Mouse (Mus musculus) frontal cortex, adult (tissue): ENCODE data around the gene Cers5.
"Not testable (repeated sequence)": the region's sequence is repeated elsewhere in the genome, so short reads cannot be mapped to it uniquely, and the experiment has no call there.

ENCODE experiments used
- ATAC-seq: cut with Nextera tagmentation; 2 replicates; pipeline ENCODE4 v1.9.2; 2017; ENCODE audit warnings: mild to moderate bottlenecking, moderate library complexity, mixed read lengths; ENCODE audit not compliant: low TSS enrichment

Gene Cers5

DNA sequence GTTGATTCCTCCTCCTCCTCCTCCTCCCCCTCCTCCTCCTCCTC, at the start of gene Cers5:
Gene Cers5 (minus strand): TSS at position 5 of the 44 bp plus-strand sequence.
- not testable (repeated sequence) for ATAC-seq

DNA sequence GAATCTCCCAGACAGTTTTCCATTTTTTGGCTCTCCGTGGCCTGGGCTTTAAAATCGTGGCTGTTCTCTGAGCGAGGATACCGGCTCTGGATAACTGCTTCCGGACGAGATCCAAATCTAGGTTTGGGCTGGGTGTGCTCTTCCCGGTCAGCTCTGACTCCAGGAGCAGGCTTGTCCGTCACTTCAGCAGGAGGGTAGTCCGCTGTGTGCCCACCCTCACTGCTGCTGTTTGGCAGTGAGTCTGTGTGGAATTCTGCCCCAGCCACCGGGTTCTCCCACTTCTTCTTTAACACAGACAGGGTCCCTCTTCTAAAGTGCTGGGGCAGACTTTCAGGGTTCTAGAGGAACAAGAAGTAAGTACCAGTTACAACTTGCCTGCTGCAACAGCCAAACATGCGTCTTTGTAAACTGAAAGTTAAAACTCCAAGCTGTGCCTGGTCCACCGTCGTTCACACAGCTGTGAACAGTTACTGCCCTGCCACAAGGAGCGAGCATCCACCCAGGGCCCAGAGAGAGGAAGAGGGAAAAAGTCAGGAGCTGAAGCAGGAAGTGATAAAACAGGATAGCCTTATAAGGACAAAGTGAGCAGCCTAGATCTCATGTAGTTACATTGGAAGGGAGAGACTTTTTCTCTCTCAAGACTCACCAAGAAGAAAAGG, 47.1 kb upstream of the Cers5 start:
- ATAC-seq = no peak

- ATAC-seq = no peak
Measured at GRCm38 (mm10) chr15:99819109-99819440, 46.4 kb upstream of the Cers5 start.

GRCm38 (mm10) chr15:99818321-99819108, 45.8 kb upstream of the Cers5 start:
- peak; percentile 55; the same call in 1 of the 2 replicates for ATAC-seq

DNA sequence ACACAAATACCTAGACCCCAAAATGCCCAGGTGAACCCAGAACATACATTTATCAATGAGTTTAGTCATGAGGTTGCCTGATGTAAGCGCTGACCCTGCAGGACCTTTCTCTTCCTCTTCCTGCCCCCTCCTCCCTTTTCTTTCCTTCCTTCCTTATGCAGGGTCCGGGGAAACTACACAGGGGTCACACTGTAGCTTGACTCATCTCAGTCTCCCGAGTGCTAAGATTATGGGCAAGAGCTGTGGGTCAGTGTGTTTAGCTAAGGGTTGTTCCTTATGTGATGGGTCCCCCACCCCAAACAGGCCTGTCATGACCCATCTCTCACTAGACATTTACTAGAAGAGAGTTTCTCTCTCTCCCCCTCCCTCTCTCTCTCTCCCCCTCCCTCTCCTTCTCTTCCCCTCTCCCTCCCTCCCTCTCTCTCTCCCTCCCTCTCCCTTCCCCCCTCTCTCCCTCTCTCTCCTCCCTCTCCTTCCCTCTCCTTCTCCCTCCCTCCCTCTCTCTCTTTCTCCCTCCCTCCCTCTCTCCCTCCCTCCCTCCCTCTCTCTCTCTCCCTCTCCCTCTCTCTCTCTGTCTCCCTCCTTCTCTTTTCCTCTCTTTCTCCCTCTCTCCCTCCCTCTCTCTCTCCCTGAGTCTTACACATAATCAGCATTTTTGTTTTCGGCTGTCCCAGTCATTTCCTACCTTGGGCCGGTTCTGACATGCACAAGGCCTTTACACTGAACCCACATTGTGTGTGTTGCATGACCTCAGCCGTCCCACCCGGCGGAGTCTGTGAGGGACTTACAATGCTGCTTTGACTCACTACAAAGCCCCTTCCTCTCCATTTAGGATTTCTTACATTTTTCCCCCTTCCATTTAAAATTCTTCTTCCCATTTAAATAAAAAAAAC, 44.9 kb upstream of the Cers5 start:
- ATAC-seq = no peak

DNA sequence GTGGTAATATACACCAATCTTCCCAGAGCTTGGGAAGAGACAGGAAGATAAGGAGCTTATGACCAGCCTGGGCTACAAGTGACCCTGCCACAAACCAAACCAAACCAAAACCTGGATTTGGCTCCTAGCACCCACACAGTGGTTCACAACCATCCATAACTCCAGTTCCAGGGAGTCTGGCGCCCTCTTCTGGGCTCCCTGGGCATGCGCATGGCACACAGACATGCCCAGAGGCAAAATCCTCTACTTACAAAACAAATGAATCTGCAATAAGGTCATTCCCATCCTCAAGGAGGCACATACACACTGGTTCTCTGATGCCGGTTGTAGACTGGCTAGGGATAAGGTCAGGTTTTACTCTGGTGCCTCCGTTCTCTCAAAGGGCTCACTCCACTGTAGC, 43.3 kb upstream of the Cers5 start:
- no peak for ATAC-seq

DNA sequence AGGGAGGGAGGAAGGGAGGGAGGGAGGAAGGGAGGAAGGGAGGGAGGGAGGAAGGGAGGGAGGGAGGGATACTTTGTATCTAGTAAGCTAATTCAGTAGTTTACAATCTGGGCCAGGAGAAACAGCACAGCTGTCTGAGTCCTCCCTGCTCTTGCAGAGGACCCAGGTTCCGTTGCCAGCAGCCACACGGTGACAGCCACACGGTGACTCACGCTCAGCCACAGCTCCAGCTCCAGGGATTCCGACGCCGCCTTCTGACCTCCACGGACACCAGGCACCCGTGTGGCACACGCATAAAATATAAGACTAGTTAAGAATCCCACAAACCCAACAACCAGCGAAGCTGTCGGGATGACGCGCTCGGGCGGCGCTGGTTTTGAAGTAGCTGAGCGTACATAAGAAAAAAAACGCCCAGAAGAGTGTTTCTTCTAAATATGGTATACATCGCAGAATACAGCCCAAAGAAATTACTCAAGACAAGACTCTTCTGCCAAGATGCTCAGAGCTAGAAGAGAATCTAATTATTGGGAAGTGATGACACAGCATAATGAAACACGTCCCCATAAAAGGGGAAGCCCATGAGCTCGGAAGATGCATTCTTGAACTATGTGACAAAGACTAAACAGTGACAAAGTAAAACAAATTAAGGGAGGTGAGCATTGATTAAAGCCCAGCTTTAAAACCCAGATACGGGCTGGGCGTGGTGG, 42.0 kb upstream of the Cers5 start:
- peak; percentile 47; the same call in 1 of the 2 replicates for ATAC-seq

DNA sequence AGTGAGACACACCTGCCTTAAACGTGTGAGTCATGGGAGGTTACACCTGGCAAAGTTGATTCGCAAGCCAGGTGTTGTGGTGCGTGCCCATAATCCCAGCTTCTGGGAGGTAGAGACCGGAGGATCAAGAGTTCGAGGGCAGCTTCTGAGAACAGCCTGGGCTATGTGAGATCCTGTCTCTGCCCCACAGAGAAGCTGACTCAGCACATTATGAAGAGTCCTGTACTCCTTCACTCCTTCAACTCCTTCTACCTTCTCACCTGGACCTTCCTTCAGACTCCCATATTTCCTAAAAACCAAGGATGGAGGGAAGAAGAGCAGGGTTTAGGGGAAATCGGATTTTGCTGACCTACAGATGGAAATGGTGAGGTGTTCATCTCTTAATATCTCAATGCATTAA, 41.0 kb upstream of the Cers5 start:
- no peak for ATAC-seq

DNA sequence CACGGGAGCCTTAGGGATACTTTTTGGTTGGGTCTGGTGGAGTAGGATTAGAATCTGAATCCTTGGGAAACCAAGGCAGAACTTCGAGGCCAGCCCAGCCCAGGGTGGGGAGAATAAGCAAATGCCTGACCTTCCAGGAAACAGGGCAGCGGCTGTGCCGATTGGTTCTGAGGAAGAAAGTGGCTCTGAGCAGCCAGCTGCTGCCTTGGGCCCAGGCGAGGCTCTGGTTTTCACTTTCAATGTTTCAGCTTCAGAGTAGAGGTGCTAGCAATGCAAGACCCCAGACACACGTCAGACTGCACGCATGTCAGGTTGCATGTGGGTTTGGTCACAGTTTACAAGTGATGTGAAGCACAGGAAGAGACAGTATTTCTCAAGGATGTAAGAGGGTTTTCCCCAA, 39.4 kb upstream of the Cers5 start:
- no peak for ATAC-seq

DNA sequence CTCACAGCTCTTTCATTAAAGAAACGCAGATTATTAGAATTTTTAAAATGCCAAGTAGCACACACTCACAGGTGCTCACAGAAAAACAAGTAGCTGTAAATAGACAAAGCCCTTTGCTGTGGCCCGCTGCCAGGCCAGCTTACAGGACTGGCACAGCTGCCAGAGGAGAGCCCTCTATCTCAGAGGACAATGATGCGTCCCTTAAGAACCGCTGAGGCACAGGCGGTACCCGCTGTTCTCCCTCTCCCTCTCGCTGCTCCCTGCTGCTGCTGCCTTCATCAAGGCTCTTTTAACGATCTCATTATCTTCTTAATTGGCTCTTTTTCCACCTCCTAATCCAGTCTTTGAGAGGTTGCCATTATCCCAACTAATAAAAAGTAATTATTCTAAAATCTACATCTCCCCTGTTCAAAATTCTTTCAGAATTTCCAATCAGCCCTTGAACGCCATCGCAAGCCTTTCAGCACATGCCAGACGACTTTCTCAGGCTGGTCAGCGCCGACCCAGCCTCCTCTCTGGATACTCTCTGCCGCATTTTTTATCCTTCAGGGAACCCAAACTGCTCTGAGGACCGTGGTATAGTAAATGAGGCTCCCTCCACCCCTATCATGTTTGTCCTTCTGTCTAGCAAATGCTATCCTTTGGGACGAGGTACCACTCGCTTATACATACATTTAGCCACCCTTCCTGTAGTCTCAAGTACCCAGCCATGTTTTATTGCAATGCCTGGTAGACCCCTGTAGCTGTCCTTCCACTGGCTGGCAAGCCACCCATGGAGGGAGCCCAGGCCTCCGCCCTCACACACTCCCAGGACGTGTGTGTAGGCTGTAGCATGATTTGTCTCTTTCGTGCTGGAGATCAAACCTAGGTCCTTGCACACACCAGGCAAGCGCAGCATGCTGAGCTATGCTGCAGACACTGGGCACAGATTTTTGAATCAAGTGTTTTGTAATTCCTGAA, 35.4 kb upstream of the Cers5 start:
- ATAC-seq = 0 out of 2 replicates have a peak, but pooled peaks have one; percentile 50

- ATAC-seq = no peak
Measured at GRCm38 (mm10) chr15:99806171-99806570, 33.5 kb upstream of the Cers5 start.

DNA sequence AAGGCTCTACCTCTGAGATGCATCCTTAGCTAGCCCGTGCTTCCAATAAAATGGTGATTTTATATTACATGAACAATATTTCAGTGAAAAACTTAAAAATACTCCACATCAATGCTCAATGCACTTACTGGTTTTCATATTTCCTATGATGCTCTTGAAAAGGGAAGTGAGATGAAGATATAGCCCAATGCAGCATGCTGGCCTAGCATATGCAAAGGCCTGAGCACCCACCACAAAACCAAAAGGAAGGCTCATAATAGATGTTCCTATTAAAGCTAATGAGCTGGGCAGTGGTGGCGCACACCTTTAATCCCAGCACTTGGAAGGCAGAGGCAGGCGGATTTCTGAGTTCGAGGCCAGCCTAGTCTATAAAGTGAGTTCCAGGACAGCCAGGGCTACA, 33.0 kb upstream of the Cers5 start:
- no peak for ATAC-seq

GRCm38 (mm10) chr15:99803186-99803644, 30.5 kb upstream of the Cers5 start:
- ATAC-seq = no peak

- ATAC-seq = no peak
Measured at GRCm38 (mm10) chr15:99801885-99802572, 29.3 kb upstream of the Cers5 start.

GRCm38 (mm10) chr15:99799706-99800105, 27.0 kb upstream of the Cers5 start:
- ATAC-seq = no peak

DNA sequence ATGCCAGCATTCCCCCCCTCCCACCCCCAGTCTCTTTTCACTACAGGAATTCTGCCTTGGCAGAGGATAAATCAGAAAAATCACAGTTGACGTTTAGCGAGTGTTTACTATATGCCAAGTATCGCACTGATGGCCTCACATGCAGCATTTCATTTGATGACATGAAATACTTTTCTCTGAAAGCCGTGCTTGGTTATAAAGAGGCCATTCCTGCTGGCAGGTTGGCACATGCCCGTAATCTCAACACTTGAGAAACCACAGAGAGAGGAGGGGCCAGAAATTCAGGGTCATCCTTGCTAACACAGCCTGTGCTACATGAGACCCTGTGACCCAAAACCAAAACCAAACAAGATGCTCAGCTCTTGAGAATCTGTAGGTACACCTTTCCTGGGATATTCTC, 25.2 kb upstream of the Cers5 start:
- no peak for ATAC-seq

DNA sequence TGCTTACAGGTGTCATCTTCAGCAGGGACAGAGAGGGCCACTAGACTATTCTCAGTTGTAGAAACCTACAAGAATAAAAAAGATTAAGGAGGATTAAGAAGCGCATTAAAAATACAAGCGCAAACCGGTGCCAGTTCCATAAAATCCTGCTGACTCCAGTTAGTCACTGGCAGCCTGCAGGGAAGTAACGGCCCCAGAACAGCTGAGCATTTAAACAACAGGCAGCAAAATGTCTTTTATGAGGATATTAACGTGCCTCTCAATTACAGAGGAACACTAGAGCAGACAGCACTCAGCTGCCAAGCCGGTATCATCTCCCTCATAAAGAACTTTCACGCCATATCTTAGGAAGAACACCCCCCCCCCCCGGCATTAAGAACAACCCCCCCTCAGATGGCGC, 24.1 kb upstream of the Cers5 start:
- ATAC-seq = no peak

DNA sequence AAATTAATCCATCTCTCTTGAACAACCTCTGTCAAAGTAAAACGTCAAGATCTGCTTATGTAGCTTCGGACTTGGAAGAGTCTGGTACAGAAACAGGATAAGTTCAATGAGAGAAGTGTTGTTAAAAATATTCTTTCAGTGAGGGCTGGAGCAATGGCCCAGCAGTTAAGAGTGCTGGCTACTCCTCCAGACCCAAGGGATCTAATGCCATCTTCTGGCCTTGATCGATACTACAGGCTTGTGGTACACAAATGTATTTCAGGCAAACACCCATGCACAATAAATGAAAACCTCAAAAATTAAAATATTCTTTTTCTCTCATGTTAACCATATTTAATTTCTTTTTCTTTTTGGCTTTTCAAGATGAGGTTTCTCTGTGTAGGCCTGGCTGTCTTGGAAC, 23.4 kb upstream of the Cers5 start:
- no peak for ATAC-seq

GRCm38 (mm10) chr15:99792221-99792815, 19.6 kb upstream of the Cers5 start:
- no peak for ATAC-seq

DNA sequence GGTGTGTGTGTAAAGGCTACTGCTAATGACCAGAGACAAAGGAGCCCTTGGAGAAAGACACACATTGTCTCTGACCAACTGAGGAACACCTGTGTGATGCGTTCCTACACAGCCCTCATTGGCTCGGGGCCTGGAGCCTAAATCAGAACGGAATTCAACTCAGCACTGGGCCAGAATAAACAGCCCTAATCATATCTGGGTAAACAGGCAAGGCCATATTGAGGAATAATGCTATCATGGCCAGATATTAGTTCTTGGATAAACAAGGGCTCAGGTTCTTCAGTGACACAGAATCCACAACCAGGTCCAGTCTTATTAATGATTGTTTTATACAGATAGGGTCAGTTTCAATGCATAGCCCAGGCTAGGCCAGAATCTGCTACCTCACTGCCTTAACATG, 18.3 kb upstream of the Cers5 start:
- no peak for ATAC-seq
